Mouse (Mus musculus) myocyte (in vitro differentiated cells): ENCODE data around the gene Impdh2.

Source experiments
- CEBPB ChIP-seq: IDR thresholded peaks from 2 replicates; pipeline ENCODE4 v1.6.1; 2011; ENCODE audit warnings: mild to moderate bottlenecking, moderate library complexity; ENCODE audit not compliant: poor library complexity, insufficient read depth, severe bottlenecking
- E2F4 ChIP-seq: IDR thresholded peaks from one replicate; pipeline ENCODE4 v1.6.1; 2011; ENCODE audit warnings: mild to moderate bottlenecking, control low read depth, moderate library complexity; ENCODE audit not compliant: insufficient read depth
- MAX ChIP-seq: IDR thresholded peaks from one replicate; pipeline ENCODE4 v1.6.1; 2011; ENCODE audit warnings: low read depth, mild to moderate bottlenecking, control low read depth
- MYOD1 ChIP-seq, 3 experiments: IDR thresholded peaks; one replicate each; pipeline ENCODE4 v1.6.1; 2011; ENCODE audit warnings: control low read depth in 2 of 3, low read depth in 2 of 3, mild to moderate bottlenecking in 2 of 3, moderate library complexity in 1 of 3; ENCODE audit not compliant: insufficient read length in 2 of 3, control insufficient read depth in 1 of 3
- MYOG ChIP-seq, 3 experiments: IDR thresholded peaks; one replicate each; pipeline ENCODE4 v1.6.1; 2011; ENCODE audit warnings: control low read depth in 2 of 3, low read depth in 2 of 3, mild to moderate bottlenecking in 2 of 3; ENCODE audit not compliant: insufficient read length in 2 of 3, control insufficient read depth in 1 of 3, insufficient read depth in 1 of 3
- POLR2A ChIP-seq: IDR thresholded peaks from one replicate; pipeline ENCODE4 v1.6.1; 2011; ENCODE audit warnings: low read depth, mild to moderate bottlenecking, control low read depth, moderate library complexity; ENCODE audit not compliant: insufficient read length
- POLR2AphosphoS2 ChIP-seq: IDR thresholded peaks from one replicate; pipeline ENCODE4 v1.6.1; 2011; ENCODE audit warnings: low read depth, control low read depth; ENCODE audit not compliant: insufficient read length
- REST ChIP-seq: IDR thresholded peaks from one replicate; pipeline ENCODE4 v1.6.1; 2011; ENCODE audit warnings: mild to moderate bottlenecking, control low read depth, moderate library complexity; ENCODE audit not compliant: insufficient read depth, insufficient read length
- SRF ChIP-seq: IDR thresholded peaks from one replicate; pipeline ENCODE4 v1.6.1; 2011; ENCODE audit warnings: low read depth; ENCODE audit not compliant: control insufficient read depth, insufficient read length
- TCF12 ChIP-seq: IDR thresholded peaks from one replicate; pipeline ENCODE4 v1.6.1; 2011; ENCODE audit warnings: mild to moderate bottlenecking, control low read depth; ENCODE audit not compliant: poor library complexity, insufficient read depth, severe bottlenecking
- TCF3 ChIP-seq: IDR thresholded peaks from one replicate; pipeline ENCODE4 v1.6.1; 2011; ENCODE audit warnings: low read depth, control low read depth; ENCODE audit not compliant: insufficient read length
- USF1 ChIP-seq: IDR thresholded peaks from one replicate; pipeline ENCODE4 v1.6.1; 2011; ENCODE audit warnings: low read depth, mild to moderate bottlenecking, control low read depth, moderate library complexity

- TF ChIP-seq MAX (no peak), MYOG (IDR thresholded peaks at IDR 0.05; ENCODE audit: control insufficient read depth in 1 of 3, insufficient read depth in 1 of 3, insufficient read length in 2 of 3, low read depth in 2 of 3) (peak in 2 of 3 experiments; percentile 62 to 82), TCF12 (no peak), POLR2A (peak; percentile 11), REST (no peak), USF1 (no peak), CEBPB (no peak), E2F4 (no peak), POLR2AphosphoS2 (no peak), MYOD1 (IDR thresholded peaks at IDR 0.05; ENCODE audit: control insufficient read depth in 1 of 3, insufficient read length in 2 of 3, low read depth in 2 of 3) (peak in 2 of 3 experiments; percentile 73 to 84), TCF3 (no peak), SRF (no peak)
Observed at GRCm38 (mm10) chr9:108567931-108568419, 7.9 kb downstream of the Impdh2 start.
